Mouse (Mus musculus): ENCODE measurements at regions not wholly inside any gene's neighbourhood (a gene's known extent, or its start where the extent isn't known, plus 50 kb on each side); places are given as distances from the start of the nearest gene placed in this dataset.

DNA sequence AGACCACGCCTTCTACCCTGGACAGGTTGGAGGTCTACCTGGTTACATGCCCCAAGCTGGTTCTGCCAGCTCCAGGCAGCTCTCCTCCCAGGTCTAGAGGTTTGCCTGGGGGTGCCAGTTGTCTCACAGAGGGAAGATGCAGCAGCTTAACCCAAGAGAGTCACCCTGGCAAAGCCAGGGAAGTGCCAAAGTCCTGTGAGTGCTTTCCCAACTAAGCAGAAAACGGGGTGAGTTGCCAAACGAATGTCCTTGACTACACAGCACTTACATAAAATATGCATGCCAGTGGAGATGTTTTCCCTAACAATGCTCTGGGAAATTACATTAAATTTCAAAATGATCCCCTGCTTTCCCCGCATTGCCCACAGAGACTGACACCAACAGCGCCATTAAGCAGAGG is 441.9 kb upstream of the Mgmt start:
- no peak for ATAC-seq (ENCODE audit: insufficient number of reproducible peaks, insufficient read depth, low FRiP score, low read depth)
- H3K27ac ChIP-seq (replicated peaks in 1 of 2; ENCODE audit: control insufficient read depth in 1 of 2, insufficient read depth in 1 of 2, low read depth in 2 of 2, low read length in 2 of 2) = no peak overlapping the region
- no peaks in the 10 kb centered on the region for H3K9me3 ChIP-seq (ENCODE audit: control insufficient read depth, low read length)
- no peak overlapping the region for H3K4me2 ChIP-seq (ENCODE audit: low read length)
- no peaks in the 10 kb centered on the region for H3K36me3 ChIP-seq (ENCODE audit: control insufficient read depth, insufficient read depth, low read length)
- peaks cover 0 to 8% of the 10 kb centered on the region in 2 experiments; a peak in 2 of 4 replicates for H3K4me1 ChIP-seq (ENCODE audit: control insufficient read depth in 2 of 2, insufficient read depth in 2 of 2, low read length in 2 of 2)
- no peaks in the 10 kb centered on the region; the same call in 1 of the 2 replicates for H3K27me3 ChIP-seq (ENCODE audit: control insufficient read depth, insufficient read depth, low read length)
- WGBS = 81% methylated on average over 5 of the region's 5 CpGs
- H3K9ac ChIP-seq (ENCODE audit: low read length) = no peak overlapping the region
- H3K4me3 ChIP-seq (ENCODE audit: control insufficient read depth in 1 of 2, insufficient read depth in 1 of 2, low read depth in 1 of 2, low read length in 2 of 2) = no peak overlapping the region

DNA sequence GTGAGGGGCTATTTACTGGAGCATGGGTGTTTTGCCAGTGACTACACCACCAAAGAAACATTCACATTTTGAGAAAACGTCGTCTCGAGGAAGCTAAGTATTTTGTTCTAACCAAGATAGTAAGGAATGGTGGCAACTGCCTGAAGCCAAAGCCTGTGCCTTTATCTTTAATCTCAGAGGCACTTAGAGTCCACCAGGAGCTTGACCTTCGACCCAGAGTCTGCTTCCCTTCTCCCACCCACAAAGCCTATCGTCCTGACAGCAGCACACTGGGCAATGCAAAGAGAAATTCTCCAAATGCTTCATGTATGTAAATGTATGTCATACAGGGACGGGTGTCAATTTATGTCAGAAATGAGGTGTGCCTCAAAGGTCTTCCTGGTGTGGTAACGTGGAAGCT is 437.2 kb upstream of the Mgmt start:
- H3K9me3 ChIP-seq (ENCODE audit: control insufficient read depth, low read length) = no peaks in the 10 kb centered on the region
- H3K4me3 ChIP-seq (ENCODE audit: control insufficient read depth in 1 of 2, insufficient read depth in 1 of 2, low read depth in 1 of 2, low read length in 2 of 2) = no peak overlapping the region
- H3K27me3 ChIP-seq (ENCODE audit: control insufficient read depth, insufficient read depth, low read length) = no peaks in the 10 kb centered on the region; the same call in 1 of the 2 replicates
- 38% methylated on average over 7 of the region's 7 CpGs for WGBS
- no peak for ATAC-seq (ENCODE audit: insufficient number of reproducible peaks, insufficient read depth, low FRiP score, low read depth)
- no peak overlapping the region for H3K27ac ChIP-seq (replicated peaks in 1 of 2; ENCODE audit: control insufficient read depth in 1 of 2, insufficient read depth in 1 of 2, low read depth in 2 of 2, low read length in 2 of 2)
- H3K36me3 ChIP-seq (ENCODE audit: control insufficient read depth, insufficient read depth, low read length) = no peaks in the 10 kb centered on the region
- no peak overlapping the region for H3K9ac ChIP-seq (ENCODE audit: low read length)
- H3K4me1 ChIP-seq (ENCODE audit: control insufficient read depth in 2 of 2, insufficient read depth in 2 of 2, low read length in 2 of 2) = 0 out of 4 replicates have a peak, but pooled peaks cover 0 to 2% of the 10 kb centered on the region in 2 experiments
- H3K4me2 ChIP-seq (ENCODE audit: low read length) = no peak overlapping the region

DNA sequence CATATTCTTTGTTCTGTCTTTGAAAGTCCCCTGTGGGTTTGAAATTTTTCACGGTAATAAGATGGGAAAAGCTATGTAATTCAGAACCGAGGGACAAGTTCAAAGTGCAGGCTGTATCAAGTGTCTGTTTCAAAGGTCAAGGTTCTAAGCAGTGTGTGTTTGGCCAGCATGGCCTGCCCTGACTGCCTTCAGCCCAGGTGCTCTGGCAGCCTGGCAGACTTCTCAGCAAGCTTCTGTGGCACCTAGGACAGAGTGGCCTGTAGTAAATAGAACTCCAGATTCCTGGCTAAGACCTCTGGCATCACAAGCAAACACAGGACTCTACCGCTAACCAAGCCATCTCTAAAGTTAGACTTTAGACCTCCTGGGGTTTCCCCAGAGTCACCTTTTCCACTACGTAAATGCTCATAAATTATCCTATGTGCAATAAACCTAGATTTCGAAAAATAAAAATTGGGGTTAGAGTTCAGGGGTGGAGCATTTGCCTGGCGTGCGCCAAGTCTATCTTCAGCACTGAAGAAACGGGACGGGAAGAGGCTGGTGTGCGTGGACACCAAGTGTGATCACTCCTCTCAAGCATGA is 436.5 kb upstream of the Mgmt start:
- Histone ChIP-seq H3K27ac (replicated peaks in 1 of 2; ENCODE audit: control insufficient read depth in 1 of 2, insufficient read depth in 1 of 2, low read depth in 2 of 2, low read length in 2 of 2) (no peak overlapping the region), H3K9me3 (ENCODE audit: control insufficient read depth, low read length) (no peaks in the 10 kb centered on the region), H3K4me2 (ENCODE audit: low read length) (no peak overlapping the region), H3K36me3 (ENCODE audit: control insufficient read depth, insufficient read depth, low read length) (no peaks in the 10 kb centered on the region), H3K4me3 (ENCODE audit: control insufficient read depth in 1 of 2, insufficient read depth in 1 of 2, low read depth in 1 of 2, low read length in 2 of 2) (no peak overlapping the region), H3K4me1 (ENCODE audit: control insufficient read depth in 2 of 2, insufficient read depth in 2 of 2, low read length in 2 of 2) (0 out of 4 replicates have a peak, but pooled peaks cover 0 to 2% of the 10 kb centered on the region in 2 experiments), H3K9ac (ENCODE audit: low read length) (no peak overlapping the region), H3K27me3 (ENCODE audit: control insufficient read depth, insufficient read depth, low read length) (no peaks in the 10 kb centered on the region; the same call in 1 of the 2 replicates)
- WGBS = 84% methylated on average over 10 of the region's 10 CpGs
- ATAC-seq (ENCODE audit: insufficient number of reproducible peaks, insufficient read depth, low FRiP score, low read depth) = no peak

DNA sequence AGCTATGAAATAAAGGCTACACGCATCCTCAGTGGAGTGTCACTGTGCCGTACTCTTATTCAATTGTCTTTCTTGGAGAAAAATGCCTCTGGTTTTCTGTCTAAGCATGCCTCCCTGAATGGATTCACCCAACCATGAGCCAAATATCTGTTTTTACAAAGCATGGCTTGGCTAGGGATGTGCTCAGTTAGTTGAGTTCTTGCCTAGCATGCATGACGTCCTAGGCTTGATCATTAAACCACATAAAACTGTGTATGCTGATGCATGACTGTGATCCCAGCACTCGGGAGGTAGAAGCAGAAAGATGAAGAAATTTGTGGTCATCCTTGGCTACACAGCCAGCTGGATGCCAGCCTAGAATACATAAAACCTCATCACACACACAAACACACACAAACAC is 417.3 kb upstream of the Mgmt start:
- Histone ChIP-seq H3K9me3 (ENCODE audit: control insufficient read depth, low read length) (no peaks in the 10 kb centered on the region), H3K9ac (ENCODE audit: low read length) (no peak overlapping the region), H3K4me2 (ENCODE audit: low read length) (no peak overlapping the region), H3K27me3 (ENCODE audit: control insufficient read depth, insufficient read depth, low read length) (peaks cover 8% of the 10 kb centered on the region; the same call in 1 of the 2 replicates), H3K4me3 (ENCODE audit: control insufficient read depth in 1 of 2, insufficient read depth in 1 of 2, low read depth in 1 of 2, low read length in 2 of 2) (no peak overlapping the region), H3K4me1 (ENCODE audit: control insufficient read depth in 2 of 2, insufficient read depth in 2 of 2, low read length in 2 of 2) (peaks cover 5 to 6% of the 10 kb centered on the region in 2 experiments; a peak in 3 of 4 replicates), H3K27ac (replicated peaks in 1 of 2; ENCODE audit: control insufficient read depth in 1 of 2, insufficient read depth in 1 of 2, low read depth in 2 of 2, low read length in 2 of 2) (no peak overlapping the region), H3K36me3 (ENCODE audit: control insufficient read depth, insufficient read depth, low read length) (no peaks in the 10 kb centered on the region)
- WGBS = 75% methylated on average over 4 of the region's 4 CpGs
- ATAC-seq (ENCODE audit: insufficient number of reproducible peaks, insufficient read depth, low FRiP score, low read depth) = no peak

DNA sequence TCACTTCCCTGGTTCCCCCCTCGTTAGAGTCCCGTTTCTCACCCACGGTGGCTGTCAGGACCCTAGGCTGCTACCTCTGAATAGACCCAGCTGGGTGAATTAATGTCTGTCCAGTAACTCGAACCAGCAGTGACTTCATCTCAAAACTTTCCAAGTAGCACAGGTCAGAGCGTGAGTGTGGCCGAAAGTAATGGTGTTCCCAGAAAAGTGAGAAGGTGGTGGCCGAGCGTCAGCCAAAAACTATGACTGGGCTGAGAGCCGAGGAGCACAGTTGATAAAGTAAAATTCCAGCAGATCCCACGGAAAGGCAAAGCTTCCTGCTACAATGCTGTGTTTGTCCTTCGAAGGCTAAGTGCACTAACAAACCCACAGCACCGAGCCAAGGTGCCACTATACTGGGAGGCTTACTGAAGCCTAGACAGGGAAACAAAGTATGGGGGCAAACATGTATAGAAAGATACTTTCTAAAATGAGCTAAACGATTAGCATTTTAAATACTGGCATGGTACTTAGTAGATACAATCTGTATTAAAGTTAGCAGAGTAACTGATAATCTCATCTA is 413.7 kb upstream of the Mgmt start:
- no peak; the same call in 1 of the 2 replicates for ATAC-seq (ENCODE audit: insufficient number of reproducible peaks, insufficient read depth, low FRiP score, low read depth)
- Histone ChIP-seq H3K9ac (ENCODE audit: low read length) (no peak overlapping the region), H3K9me3 (ENCODE audit: control insufficient read depth, low read length) (no peaks in the 10 kb centered on the region), H3K4me3 (ENCODE audit: control insufficient read depth in 1 of 2, insufficient read depth in 1 of 2, low read depth in 1 of 2, low read length in 2 of 2) (no peak overlapping the region), H3K4me1 (ENCODE audit: control insufficient read depth in 2 of 2, insufficient read depth in 2 of 2, low read length in 2 of 2) (peaks cover 5 to 6% of the 10 kb centered on the region in 2 experiments; a peak in 3 of 4 replicates), H3K36me3 (ENCODE audit: control insufficient read depth, insufficient read depth, low read length) (no peaks in the 10 kb centered on the region), H3K4me2 (ENCODE audit: low read length) (no peak overlapping the region), H3K27ac (replicated peaks in 1 of 2; ENCODE audit: control insufficient read depth in 1 of 2, insufficient read depth in 1 of 2, low read depth in 2 of 2, low read length in 2 of 2) (peak overlapping the region in 1 of 2 experiments; percentile 34; a peak in 1 of 4 replicates), H3K27me3 (ENCODE audit: control insufficient read depth, insufficient read depth, low read length) (peaks cover 13% of the 10 kb centered on the region)
- WGBS = 39% methylated on average over 13 of the region's 13 CpGs

DNA sequence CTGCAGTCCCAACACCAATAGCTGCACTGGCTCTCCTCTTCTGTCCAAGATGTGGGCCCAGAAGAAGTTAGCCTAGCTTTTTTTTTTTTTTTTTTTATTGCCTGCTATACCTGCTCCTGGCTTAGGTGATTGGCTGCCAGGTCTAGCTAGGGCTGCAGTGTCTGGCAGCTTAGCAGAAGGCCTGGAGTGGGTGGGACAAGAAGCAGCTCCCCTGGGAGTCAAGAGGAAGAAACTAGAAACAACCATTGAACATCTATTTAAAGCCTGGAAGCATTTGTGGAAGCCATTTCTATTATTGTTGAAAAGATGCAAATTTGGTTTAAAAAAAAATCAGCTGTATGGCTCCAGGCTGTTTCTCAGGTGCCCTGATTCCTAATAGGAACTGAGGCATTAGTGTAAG is 411.2 kb upstream of the Mgmt start:
- Histone ChIP-seq H3K4me1 (ENCODE audit: control insufficient read depth in 2 of 2, insufficient read depth in 2 of 2, low read length in 2 of 2) (peaks cover 5 to 6% of the 10 kb centered on the region in 2 experiments; a peak in 3 of 4 replicates), H3K4me3 (ENCODE audit: control insufficient read depth in 1 of 2, insufficient read depth in 1 of 2, low read depth in 1 of 2, low read length in 2 of 2) (no peak overlapping the region), H3K9me3 (ENCODE audit: control insufficient read depth, low read length) (no peaks in the 10 kb centered on the region), H3K9ac (ENCODE audit: low read length) (no peak overlapping the region), H3K4me2 (ENCODE audit: low read length) (no peak overlapping the region), H3K36me3 (ENCODE audit: control insufficient read depth, insufficient read depth, low read length) (no peaks in the 10 kb centered on the region), H3K27ac (replicated peaks in 1 of 2; ENCODE audit: control insufficient read depth in 1 of 2, insufficient read depth in 1 of 2, low read depth in 2 of 2, low read length in 2 of 2) (no peak overlapping the region), H3K27me3 (ENCODE audit: control insufficient read depth, insufficient read depth, low read length) (peaks cover 32% of the 10 kb centered on the region)
- ATAC-seq (ENCODE audit: insufficient number of reproducible peaks, insufficient read depth, low FRiP score, low read depth) = no peak

DNA sequence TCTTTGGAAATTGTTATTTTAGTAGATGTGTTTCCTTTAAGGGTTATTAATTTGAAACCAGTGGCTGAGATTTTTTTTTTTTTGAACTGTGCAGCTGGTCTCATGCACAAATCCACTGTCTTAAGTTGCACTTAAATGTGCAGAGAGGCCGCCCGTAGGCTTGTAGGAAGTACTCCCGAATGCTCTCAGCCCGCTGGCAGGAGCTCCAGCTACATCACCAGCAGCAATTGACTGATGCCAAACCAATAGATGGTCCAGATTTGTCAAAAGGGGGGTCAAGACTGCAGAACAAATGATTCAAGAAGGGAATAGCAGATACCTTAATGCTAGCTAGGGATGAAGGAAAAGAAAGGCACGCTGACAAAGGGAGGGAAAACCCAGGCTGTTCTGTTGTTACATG is 406.9 kb upstream of the Mgmt start:
- H3K9ac ChIP-seq (ENCODE audit: low read length) = no peak overlapping the region
- H3K27ac ChIP-seq (replicated peaks in 1 of 2; ENCODE audit: control insufficient read depth in 1 of 2, insufficient read depth in 1 of 2, low read depth in 2 of 2, low read length in 2 of 2) = no peak overlapping the region
- H3K4me1 ChIP-seq (ENCODE audit: control insufficient read depth in 2 of 2, insufficient read depth in 2 of 2, low read length in 2 of 2) = peaks cover 2 to 5% of the 10 kb centered on the region in 2 experiments; a peak in 1 of 4 replicates
- peaks cover 51% of the 10 kb centered on the region for H3K27me3 ChIP-seq (ENCODE audit: control insufficient read depth, insufficient read depth, low read length)
- H3K9me3 ChIP-seq (ENCODE audit: control insufficient read depth, low read length) = no peaks in the 10 kb centered on the region
- 68% methylated on average over 5 of the region's 5 CpGs for WGBS
- H3K36me3 ChIP-seq (ENCODE audit: control insufficient read depth, insufficient read depth, low read length) = no peaks in the 10 kb centered on the region
- no peak for ATAC-seq (ENCODE audit: insufficient number of reproducible peaks, insufficient read depth, low FRiP score, low read depth)
- H3K4me2 ChIP-seq (ENCODE audit: low read length) = no peak overlapping the region
- no peak overlapping the region for H3K4me3 ChIP-seq (ENCODE audit: control insufficient read depth in 1 of 2, insufficient read depth in 1 of 2, low read depth in 1 of 2, low read length in 2 of 2)

Data from heart, embryonic 14.5 days (tissue).